Mouse (Mus musculus): ENCODE data around the gene Tmx1. TPM values are rescaled to one million over a fixed set of nuclear protein-coding genes. Genes with fewer than 3 reads are reported as not detected.

The Tmx1 gene
- total and polyA plus RNA-seq, 2 experiments from 2014 or later: 42.9 to 80.4 TPM

- no peak for ATAC-seq (ENCODE audit: insufficient read depth, low read depth)
Measured at GRCm38 (mm10) chr12:70486716-70487480, 34.0 kb downstream of the Tmx1 start.

DNA sequence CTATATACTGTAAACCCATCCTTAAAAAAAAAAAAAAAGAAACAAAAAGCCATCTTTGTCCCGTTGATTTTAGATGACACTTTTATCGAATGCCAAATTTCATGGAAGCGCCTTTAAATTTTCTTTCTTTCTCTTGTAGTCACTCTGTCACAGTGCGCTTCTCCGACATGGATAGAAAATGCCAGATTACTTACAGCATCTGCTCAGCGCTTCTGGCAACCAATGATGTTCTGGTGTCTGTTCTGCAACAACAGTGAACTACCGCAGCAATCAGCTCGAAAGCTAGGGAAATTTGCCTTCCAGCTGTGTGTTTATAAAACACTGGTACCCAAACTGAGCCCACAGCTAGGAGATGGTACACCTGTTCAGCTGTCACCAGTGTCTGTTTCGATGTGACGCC, 39.5 kb downstream of the Tmx1 start:
- Histone ChIP-seq H3K36me3 (replicated peaks; ENCODE audit: control insufficient read depth, insufficient read depth, low read length) (no peaks in the 10 kb centered on the region), H3K4me1 (ENCODE audit: control insufficient read depth, insufficient read depth) (no peaks in the 10 kb centered on the region), H3K9ac (replicated peaks; ENCODE audit: low read depth, low read length) (no peak overlapping the region), H3K4me3 (ENCODE audit: low read depth, low read length) (no peak overlapping the region), H3K27ac (ENCODE audit: low read depth) (no peak overlapping the region), H3K4me2 (ENCODE audit: low read depth, low read length) (no peak overlapping the region), H3K27me3 (ENCODE audit: control insufficient read depth, insufficient read depth, low read length) (no peaks in the 10 kb centered on the region), H3K9me3 (replicated peaks; ENCODE audit: control insufficient read depth, low read length) (no peaks in the 10 kb centered on the region)
- 89% methylated on average over 10 of the region's 10 CpGs for WGBS
- DNase-seq (ENCODE audit: low spot score) (no peak), ATAC-seq (ENCODE audit: insufficient read depth, low read depth) (no peak)
- no peak for TF ChIP-seq EP300 (IDR thresholded peaks at IDR 0.05; ENCODE audit: low read depth)
- TF ChIP-seq CTCF (IDR thresholded peaks at IDR 0.05; ENCODE audit: low read depth): no peak

More at GRCm38 (mm10) chr12:70486716-70487480, 34.0 kb downstream of the Tmx1 start:
- Histone ChIP-seq H3K27me3 (ENCODE audit: control insufficient read depth, insufficient read depth, low read length) (no peaks in the 10 kb centered on the region), H3K4me2 (ENCODE audit: low read depth, low read length) (no peak overlapping the region), H3K4me3 (ENCODE audit: low read depth, low read length) (no peak overlapping the region), H3K4me1 (ENCODE audit: control insufficient read depth, insufficient read depth) (no peaks in the 10 kb centered on the region), H3K27ac (ENCODE audit: low read depth) (no peak overlapping the region), H3K36me3 (replicated peaks; ENCODE audit: control insufficient read depth, insufficient read depth, low read length) (no peaks in the 10 kb centered on the region), H3K9ac (replicated peaks; ENCODE audit: low read depth, low read length) (no peak overlapping the region), H3K9me3 (replicated peaks; ENCODE audit: control insufficient read depth, low read length) (no peaks in the 10 kb centered on the region)
- no peak for DNase-seq (ENCODE audit: low spot score)
- 70% methylated on average over 6 of the region's 6 CpGs for WGBS
- TF ChIP-seq EP300 (IDR thresholded peaks at IDR 0.05; ENCODE audit: low read depth): no peak
- no peak for TF ChIP-seq CTCF (IDR thresholded peaks at IDR 0.05; ENCODE audit: low read depth)

- no peak overlapping the region for H3K9ac ChIP-seq (replicated peaks; ENCODE audit: low read depth, low read length)
- no peaks in the 10 kb centered on the region for H3K36me3 ChIP-seq (replicated peaks; ENCODE audit: control insufficient read depth, insufficient read depth, low read length)
- WGBS: 55% methylated on average over 10 of the region's 10 CpGs
- no peaks in the 10 kb centered on the region for H3K9me3 ChIP-seq (replicated peaks; ENCODE audit: control insufficient read depth, low read length)
- peak; percentile 68 for DNase-seq (ENCODE audit: low spot score)
- H3K27me3 ChIP-seq (ENCODE audit: control insufficient read depth, insufficient read depth, low read length): no peaks in the 10 kb centered on the region
- H3K4me2 ChIP-seq (ENCODE audit: low read depth, low read length): no peak overlapping the region
- peak overlapping the region; percentile 47; the same call in 1 of the 2 replicates for H3K27ac ChIP-seq (ENCODE audit: low read depth)
- H3K4me1 ChIP-seq (ENCODE audit: control insufficient read depth, insufficient read depth): no peaks in the 10 kb centered on the region
- H3K4me3 ChIP-seq (ENCODE audit: low read depth, low read length): no peak overlapping the region
- peak; percentile 62; the same call in 1 of the 2 replicates for ATAC-seq (ENCODE audit: insufficient read depth, low read depth)
- TF ChIP-seq CTCF (IDR thresholded peaks at IDR 0.05; ENCODE audit: low read depth) (peak; percentile 84), EP300 (IDR thresholded peaks at IDR 0.05; ENCODE audit: low read depth) (no peak)
Measured at GRCm38 (mm10) chr12:70494494-70495281, 41.8 kb downstream of the Tmx1 start.

DNA sequence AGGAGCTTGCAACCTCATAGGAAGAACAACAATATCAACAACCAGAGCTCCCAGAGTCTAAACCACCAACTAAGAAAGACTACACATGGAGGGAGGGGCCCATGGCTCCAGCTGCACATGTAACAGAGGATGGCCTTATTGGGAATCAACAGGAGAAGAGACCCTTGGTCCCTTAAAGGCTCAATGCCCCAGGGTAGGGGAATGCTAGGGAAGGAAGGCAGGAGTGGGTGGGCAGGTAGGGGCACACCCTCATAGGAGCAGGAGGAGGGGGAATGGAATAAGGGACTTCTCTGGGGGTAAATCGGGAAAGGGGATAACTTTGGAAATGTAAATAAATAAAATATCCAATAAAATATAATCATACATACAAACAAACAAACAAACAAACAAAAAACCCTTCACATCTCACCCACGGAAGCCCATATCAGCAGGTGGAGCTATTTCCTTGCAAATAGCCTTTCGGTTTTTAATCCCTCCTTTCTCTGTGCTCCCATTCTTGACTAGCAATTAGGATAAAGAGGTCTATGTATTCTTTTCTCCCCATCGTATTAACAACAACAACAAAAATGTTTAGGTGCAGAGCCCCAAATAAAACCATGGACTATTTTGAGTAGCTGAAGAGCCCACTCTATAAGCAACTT, 42.5 kb downstream of the Tmx1 start:
- ATAC-seq (ENCODE audit: insufficient read depth, low read depth) (no peak), DNase-seq (ENCODE audit: low spot score) (peak; percentile 28)
- no peaks in the 10 kb centered on the region for H3K4me1 ChIP-seq (ENCODE audit: control insufficient read depth, insufficient read depth)
- H3K27me3 ChIP-seq (ENCODE audit: control insufficient read depth, insufficient read depth, low read length): no peaks in the 10 kb centered on the region
- H3K9me3 ChIP-seq (replicated peaks; ENCODE audit: control insufficient read depth, low read length): no peaks in the 10 kb centered on the region
- no peak overlapping the region for H3K9ac ChIP-seq (replicated peaks; ENCODE audit: low read depth, low read length)
- no peak overlapping the region for H3K4me3 ChIP-seq (ENCODE audit: low read depth, low read length)
- H3K36me3 ChIP-seq (replicated peaks; ENCODE audit: control insufficient read depth, insufficient read depth, low read length): no peaks in the 10 kb centered on the region
- TF ChIP-seq CTCF (IDR thresholded peaks at IDR 0.05; ENCODE audit: low read depth) (peak; percentile 64), EP300 (IDR thresholded peaks at IDR 0.05; ENCODE audit: low read depth) (no peak)
- no peak overlapping the region for H3K4me2 ChIP-seq (ENCODE audit: low read depth, low read length)
- H3K27ac ChIP-seq (ENCODE audit: low read depth): peak overlapping the region; percentile 47; the same call in 1 of the 2 replicates
- 47% methylated on average over 4 of the region's 4 CpGs for WGBS

DNA sequence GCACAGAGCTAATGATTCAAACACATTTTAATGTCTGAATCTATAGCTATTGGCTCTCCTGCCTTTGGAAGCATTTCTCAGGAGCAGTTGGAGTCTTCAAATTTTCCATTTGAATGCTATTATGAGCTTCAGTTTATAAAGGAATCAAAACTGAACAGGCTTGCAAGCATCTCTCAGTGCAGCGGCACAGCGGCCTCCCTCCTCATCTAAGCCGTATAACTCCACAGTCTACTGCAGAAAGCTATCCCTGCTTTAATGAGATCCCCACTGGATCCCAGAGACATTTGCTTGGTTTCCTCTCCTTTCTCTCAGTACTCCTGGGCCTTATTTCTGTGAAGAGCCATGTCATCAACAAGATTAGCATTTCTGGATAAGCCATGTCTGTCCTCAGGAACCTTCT, 45.2 kb downstream of the Tmx1 start:
- Histone ChIP-seq H3K4me2 (ENCODE audit: low read depth, low read length) (no peak overlapping the region), H3K9ac (replicated peaks; ENCODE audit: low read depth, low read length) (no peak overlapping the region), H3K27me3 (ENCODE audit: control insufficient read depth, insufficient read depth, low read length) (no peaks in the 10 kb centered on the region), H3K9me3 (replicated peaks; ENCODE audit: control insufficient read depth, low read length) (no peaks in the 10 kb centered on the region), H3K4me1 (ENCODE audit: control insufficient read depth, insufficient read depth) (no peaks in the 10 kb centered on the region), H3K36me3 (replicated peaks; ENCODE audit: control insufficient read depth, insufficient read depth, low read length) (no peaks in the 10 kb centered on the region), H3K27ac (ENCODE audit: low read depth) (no peak overlapping the region), H3K4me3 (ENCODE audit: low read depth, low read length) (no peak overlapping the region)
- DNase-seq (ENCODE audit: low spot score) (no peak), ATAC-seq (ENCODE audit: insufficient read depth, low read depth) (no peak)
- TF ChIP-seq EP300 (IDR thresholded peaks at IDR 0.05; ENCODE audit: low read depth): no peak
- no peak for TF ChIP-seq CTCF (IDR thresholded peaks at IDR 0.05; ENCODE audit: low read depth)
- WGBS: 91% methylated on average over 3 of the region's 3 CpGs
